Mouse (Mus musculus) neural tube, embryonic 13.5 days (tissue): Measurements from ENCODE around the gene Zbtb4. TPM values are rescaled to one million over a fixed set of nuclear protein-coding genes. Genes with fewer than 3 reads are reported as not detected.

Source experiments
- ATAC-seq: fragments of 200-750 bp; cut with Nextera tagmentation; 2 replicates; pipeline ENCODE4 v1.8.0; 2017; ENCODE audit warnings: low read depth, mild to moderate bottlenecking, moderate TSS enrichment, moderate library complexity
- H3K27ac ChIP-seq: fragments of 300-500 bp; sonication (generic); replicated peaks from 2 replicates; pipeline ENCODE4 v1.5.1; 2015; ENCODE audit warnings: moderate library complexity, mild to moderate bottlenecking, inconsistent platforms
- H3K27me3 ChIP-seq: fragments of 300-500 bp; sonication (generic); 2 replicates; pipeline ENCODE4 v1.6.1; 2015; ENCODE audit warnings: mild to moderate bottlenecking, inconsistent platforms
- H3K36me3 ChIP-seq: fragments of 300-500 bp; sonication (generic); 2 replicates; pipeline ENCODE4 v1.6.1; 2015; ENCODE audit warnings: mild to moderate bottlenecking, inconsistent platforms
- H3K4me1 ChIP-seq: fragments of 300-500 bp; sonication (generic); replicated peaks from 2 replicates; pipeline ENCODE4 v1.6.1; 2015; ENCODE audit warnings: inconsistent platforms
- H3K4me2 ChIP-seq: fragments of 300-500 bp; sonication (generic); 2 replicates; pipeline ENCODE4 v1.6.1; 2015; ENCODE audit warnings: inconsistent platforms, mild to moderate bottlenecking, moderate library complexity
- H3K4me3 ChIP-seq: fragments of 300-500 bp; sonication (generic); 2 replicates; pipeline ENCODE4 v1.5.1; 2015; ENCODE audit warnings: mild to moderate bottlenecking, inconsistent platforms
- H3K9ac ChIP-seq: fragments of 300-500 bp; sonication (generic); 2 replicates; pipeline ENCODE4 v1.6.1; 2015; ENCODE audit warnings: moderate library complexity, mild to moderate bottlenecking, inconsistent platforms
- H3K9me3 ChIP-seq: fragments of 300-500 bp; sonication (generic); 2 replicates; pipeline ENCODE4 v1.6.1; 2016; ENCODE audit warnings: inconsistent platforms
- WGBS: fragments of 180-500 bp; shearing (Covaris S2); methylation state at CpG from one replicate; pipeline ENCODE4 v1.1.7; 2015; 5-methylcytosine and 5-hydroxymethylcytosine counted together
- polyA plus RNA-seq: library from polyadenylated mRNA; unstranded; fragments of >200 nt; fragmentation: Nextera tagmentation; extraction: Ambion mirVana; gene quantifications from 2 replicates; pipeline ENCODE4 v1.2.1, GENCODE M21; 2015

The Zbtb4 gene
- polyA plus RNA-seq, 1 experiment from 2014 or later: 2.9 TPM

DNA sequence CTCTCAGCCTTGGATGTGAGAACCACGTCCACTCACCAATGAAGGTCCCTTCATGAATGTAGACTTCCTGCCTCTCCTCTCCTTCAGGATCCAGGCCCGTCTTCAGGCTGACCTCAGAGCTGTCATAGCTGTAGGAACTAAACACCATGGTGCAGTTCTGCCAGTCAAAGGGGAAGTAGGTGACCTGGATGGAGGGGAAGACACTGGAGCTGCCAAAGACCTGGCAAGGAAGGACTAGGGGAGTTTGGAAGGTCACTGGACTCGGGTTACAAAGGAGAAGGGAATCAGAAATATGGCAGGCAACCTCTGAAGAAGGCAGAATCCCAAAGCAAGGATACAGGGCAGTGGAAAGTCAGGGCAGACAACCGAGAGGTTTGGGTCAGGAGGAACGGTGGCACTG lies 27.7 kb downstream of the Zbtb4 start:
- H3K4me3 ChIP-seq: no peak overlapping the region
- H3K36me3 ChIP-seq: 0 out of 2 replicates have a peak, but pooled peaks cover 4% of the 10 kb centered on the region
- 69% methylated on average over 5 of the region's 5 CpGs for WGBS
- peaks cover 17% of the 10 kb centered on the region for H3K4me1 ChIP-seq
- H3K9me3 ChIP-seq: no peaks in the 10 kb centered on the region
- no peak overlapping the region for H3K4me2 ChIP-seq
- ATAC-seq: no peak
- no peak overlapping the region for H3K27ac ChIP-seq
- H3K27me3 ChIP-seq: peaks cover 51% of the 10 kb centered on the region
- H3K9ac ChIP-seq: no peak overlapping the region

DNA sequence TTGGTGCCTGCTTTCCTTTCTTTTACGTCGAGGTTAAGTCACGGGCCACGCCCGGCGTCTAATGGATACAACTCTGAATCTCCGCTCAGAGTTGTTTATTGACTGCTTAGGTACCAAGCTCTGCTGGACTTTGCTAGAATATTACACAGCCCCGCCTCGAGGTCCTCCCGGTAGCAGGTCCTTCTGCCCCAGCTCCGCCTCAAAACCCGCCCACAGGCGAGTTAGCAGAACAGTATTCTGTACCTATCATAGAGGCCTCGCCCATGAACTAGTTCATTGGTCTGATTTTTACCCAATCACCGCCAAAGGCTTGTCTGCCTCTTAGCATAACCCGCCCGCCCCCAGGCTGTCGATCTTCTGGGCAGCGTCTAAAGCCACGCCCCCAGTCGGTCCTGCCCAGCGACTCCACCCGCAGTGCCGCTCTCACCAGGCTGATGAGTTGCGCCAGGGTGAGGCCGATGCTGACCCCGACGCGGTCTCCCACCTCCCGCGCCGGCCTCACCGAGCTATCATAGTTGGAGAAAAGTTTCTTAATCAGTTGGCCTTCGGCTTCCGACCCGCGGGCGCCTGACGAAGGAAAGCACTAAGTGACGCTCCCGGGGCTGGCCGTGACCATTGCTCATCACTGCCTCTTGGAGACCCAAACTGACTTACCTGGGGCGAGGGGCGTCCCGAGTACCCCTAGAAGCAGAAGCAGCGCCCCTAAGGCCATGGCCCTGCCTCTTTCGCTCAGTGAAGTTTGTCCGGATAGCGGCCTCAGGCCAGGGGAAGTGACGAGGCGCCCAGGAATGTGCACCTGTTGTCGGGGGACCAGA lies 29.7 kb downstream of the Zbtb4 start, which contains the start of gene Chrnb1:
Gene Chrnb1 (minus strand): TSS at position 776 of the 815 bp plus-strand sequence.
- peak within 1 kb of the TSS; percentile 42 for H3K4me3 ChIP-seq
- 2% methylated on average over 52 of the region's 52 CpGs for WGBS
- H3K27ac ChIP-seq: 0 out of 2 replicates have a peak within 1 kb of the TSS, but pooled peaks have one; percentile 14
- peak; percentile 89 for ATAC-seq
- peaks cover 35% of the 10 kb centered on the region for H3K4me1 ChIP-seq
- H3K4me2 ChIP-seq: peak within 1 kb of the TSS; percentile 67
- H3K9me3 ChIP-seq: no peaks in the 10 kb centered on the region
- H3K27me3 ChIP-seq: peaks cover 51% of the 10 kb centered on the region
- H3K9ac ChIP-seq: peak within 1 kb of the TSS; percentile 51
- H3K36me3 ChIP-seq: 0 out of 2 replicates have a peak, but pooled peaks cover 4% of the 10 kb centered on the region

DNA sequence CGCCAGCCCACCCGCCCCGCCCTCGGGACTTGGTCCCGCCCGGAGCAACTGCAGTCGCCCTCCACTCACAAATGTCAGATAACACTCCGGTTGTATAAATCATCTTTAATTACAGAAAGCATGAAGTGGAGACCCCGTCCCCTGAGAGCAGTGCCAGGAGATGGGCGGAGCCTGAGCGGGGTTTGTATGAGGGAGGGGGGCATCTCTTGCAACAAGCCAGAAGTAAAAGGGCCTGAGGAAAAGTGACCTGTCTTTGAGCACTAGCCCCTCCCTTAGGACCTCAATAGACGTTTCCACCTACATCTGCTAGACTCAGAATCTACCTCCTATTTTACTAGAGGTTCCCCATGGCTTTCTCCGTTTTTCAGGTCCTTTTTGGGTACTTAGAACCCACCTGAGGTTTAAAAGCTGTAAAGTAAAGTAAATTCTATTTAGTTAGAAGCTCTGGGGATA lies 30.3 kb downstream of the Zbtb4 start:
- H3K4me2 ChIP-seq: peak overlapping the region; percentile 67
- H3K4me3 ChIP-seq: peak overlapping the region; percentile 42
- H3K4me1 ChIP-seq: peaks cover 39% of the 10 kb centered on the region
- WGBS: 3% methylated on average over 13 of the region's 13 CpGs
- H3K9ac ChIP-seq: peak overlapping the region; percentile 51
- H3K36me3 ChIP-seq: 0 out of 2 replicates have a peak, but pooled peaks cover 4% of the 10 kb centered on the region
- ATAC-seq: no peak
- H3K27me3 ChIP-seq: peaks cover 51% of the 10 kb centered on the region
- no peak overlapping the region for H3K27ac ChIP-seq
- no peaks in the 10 kb centered on the region for H3K9me3 ChIP-seq

DNA sequence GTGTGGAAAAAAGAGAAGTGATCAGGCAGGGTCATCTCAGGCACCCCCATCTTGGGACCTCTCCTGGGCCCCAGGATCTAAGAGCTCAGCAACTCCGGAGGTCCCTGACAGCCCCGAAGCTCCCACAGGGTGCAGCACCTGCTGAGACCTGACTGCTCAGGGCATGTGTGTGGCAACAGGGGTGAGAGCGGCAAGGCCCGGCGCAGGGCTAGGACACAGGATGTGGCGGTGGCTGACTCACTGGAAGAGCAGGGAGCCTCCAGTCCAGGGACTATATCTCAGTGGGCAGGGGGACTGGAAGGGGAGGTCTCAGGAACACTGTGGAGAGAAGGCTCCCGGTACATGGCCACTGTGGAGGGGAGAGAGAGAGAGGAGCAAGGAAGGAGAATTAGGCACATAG lies 32.2 kb downstream of the Zbtb4 start:
- no peak for ATAC-seq
- H3K36me3 ChIP-seq: 0 out of 2 replicates have a peak, but pooled peaks cover 4% of the 10 kb centered on the region
- H3K4me3 ChIP-seq: no peak overlapping the region
- no peak overlapping the region for H3K9ac ChIP-seq
- H3K4me1 ChIP-seq: peaks cover 58% of the 10 kb centered on the region
- peaks cover 42% of the 10 kb centered on the region for H3K27me3 ChIP-seq
- no peak overlapping the region for H3K4me2 ChIP-seq
- H3K27ac ChIP-seq: no peak overlapping the region
- H3K9me3 ChIP-seq: no peaks in the 10 kb centered on the region
- WGBS: 67% methylated on average over 7 of the region's 7 CpGs

DNA sequence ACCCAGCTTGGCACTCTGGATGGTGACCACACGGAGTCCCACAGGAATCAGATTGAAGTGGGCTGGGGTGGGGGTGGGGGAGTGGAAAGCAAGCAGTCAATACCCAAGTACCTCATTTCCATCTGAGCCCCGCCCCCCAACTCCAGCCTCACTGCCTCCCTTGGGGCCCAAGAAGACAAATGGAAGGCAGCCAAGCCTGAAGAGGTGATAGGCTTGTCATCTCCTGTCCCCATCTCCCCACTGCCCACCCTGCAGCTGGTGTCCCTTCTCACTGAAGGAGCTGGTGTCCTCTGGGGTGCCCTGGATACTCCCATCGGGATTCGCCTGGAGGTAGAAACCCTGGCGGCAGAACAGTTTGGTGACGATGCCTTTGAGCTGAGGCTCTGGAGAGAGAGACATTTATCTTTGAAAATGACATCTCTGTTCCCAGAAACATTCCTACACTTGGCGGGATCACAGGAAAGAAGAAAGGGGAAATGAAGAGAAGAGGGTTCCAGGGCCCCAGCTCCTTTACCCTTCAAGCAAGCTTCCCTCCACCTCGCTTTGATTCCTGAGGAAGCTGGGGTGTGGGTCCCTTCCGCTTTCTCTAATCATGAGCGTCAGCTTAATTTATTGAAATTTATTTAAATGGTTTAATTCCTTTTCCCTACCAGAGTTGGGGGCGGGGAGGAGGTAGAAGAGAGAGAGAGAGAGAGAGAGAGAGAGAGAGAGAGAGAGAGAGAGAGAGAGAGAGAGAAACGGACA lies 33.9 kb downstream of the Zbtb4 start:
- Histone ChIP-seq H3K27me3 (peaks cover 35% of the 10 kb centered on the region), H3K4me1 (peaks cover 74% of the 10 kb centered on the region)

DNA sequence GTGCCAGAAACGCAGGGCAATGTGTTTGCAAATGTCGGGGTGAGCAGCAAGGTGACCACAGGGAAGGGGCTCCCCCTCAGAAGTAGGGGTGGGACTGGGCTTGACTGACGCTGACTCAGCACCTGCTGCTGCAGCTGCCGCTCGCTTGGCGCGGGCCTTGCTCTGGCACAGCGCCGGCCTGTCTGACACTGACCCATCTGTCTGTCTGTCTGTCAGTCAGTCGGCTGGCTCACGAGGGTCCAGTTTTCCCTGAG lies 34.4 kb downstream of the Zbtb4 start:
- peak overlapping the region; percentile 82 for H3K9ac ChIP-seq
- H3K27me3 ChIP-seq: peaks cover 39% of the 10 kb centered on the region
- ATAC-seq: peak; percentile 12; the same call in 1 of the 2 replicates
- H3K4me3 ChIP-seq: peak overlapping the region; percentile 60
- H3K9me3 ChIP-seq: no peaks in the 10 kb centered on the region
- peak overlapping the region; percentile 96 for H3K4me2 ChIP-seq
- under 1% methylated on average over 11 of the region's 11 CpGs for WGBS
- 0 out of 2 replicates have a peak, but pooled peaks cover 4% of the 10 kb centered on the region for H3K36me3 ChIP-seq
- H3K4me1 ChIP-seq: peaks cover 79% of the 10 kb centered on the region
- peak overlapping the region; percentile 94 for H3K27ac ChIP-seq

More for the DNA sequence above, 33.9 kb downstream of the Zbtb4 start:
- H3K36me3 ChIP-seq: 0 out of 2 replicates have a peak, but pooled peaks cover 4% of the 10 kb centered on the region
- peak overlapping the region; percentile 82 for H3K9ac ChIP-seq
- peak overlapping the region; percentile 96 for H3K4me2 ChIP-seq
- 14% methylated on average over 12 of the region's 12 CpGs for WGBS
- peak overlapping the region; percentile 60 for H3K4me3 ChIP-seq
- H3K9me3 ChIP-seq: no peaks in the 10 kb centered on the region
- no peak for ATAC-seq
- H3K27ac ChIP-seq: peak overlapping the region; percentile 94

DNA sequence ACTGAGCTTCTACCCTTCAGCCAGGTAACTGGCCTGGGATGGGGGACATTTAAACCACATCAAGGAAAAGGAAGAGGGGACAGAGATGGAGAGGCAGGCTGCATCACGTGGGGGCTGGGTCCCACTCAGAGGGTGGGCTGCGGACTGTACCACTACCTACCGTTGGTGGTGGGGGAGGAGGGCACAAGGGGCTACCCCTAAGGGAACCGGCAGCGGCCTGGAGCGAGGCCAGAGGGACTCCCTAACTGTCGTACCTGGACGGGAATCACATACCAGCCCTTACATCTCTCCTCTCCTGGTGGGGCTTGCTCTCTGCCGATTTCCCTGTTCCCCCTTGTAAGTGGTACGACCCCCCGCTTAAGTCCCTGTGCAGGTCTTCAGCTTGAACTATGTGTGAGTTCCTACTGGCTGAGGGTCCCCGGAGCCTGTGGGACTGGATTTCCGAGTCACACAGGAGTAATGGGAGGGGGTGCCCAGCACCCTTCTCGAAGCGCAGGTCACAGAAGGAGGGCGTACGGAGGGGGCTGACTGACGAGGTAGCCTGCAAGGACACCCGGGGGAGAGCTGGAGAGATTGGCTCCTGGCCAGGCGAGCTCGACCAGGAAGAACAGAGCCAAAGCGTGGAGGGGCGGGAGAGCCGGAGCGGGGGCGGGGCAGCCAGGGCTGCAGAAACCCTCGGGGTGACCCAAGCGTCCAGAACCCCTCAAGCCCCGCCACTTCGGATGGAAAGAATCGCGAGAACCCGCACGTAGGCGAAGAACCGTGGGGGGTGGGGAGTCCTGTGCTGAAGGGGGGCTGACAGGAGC lies 34.9 kb downstream of the Zbtb4 start:
- ATAC-seq: peak; percentile 72
- Histone ChIP-seq H3K9me3 (no peaks in the 10 kb centered on the region), H3K4me2 (peak overlapping the region; percentile 96), H3K4me1 (peaks cover 78% of the 10 kb centered on the region), H3K4me3 (peak overlapping the region; percentile 60), H3K36me3 (0 out of 2 replicates have a peak, but pooled peaks cover 4% of the 10 kb centered on the region), H3K27me3 (peaks cover 44% of the 10 kb centered on the region), H3K27ac (peak overlapping the region; percentile 94), H3K9ac (peak overlapping the region; percentile 82)
- under 1% methylated on average over 36 of the region's 36 CpGs for WGBS

DNA sequence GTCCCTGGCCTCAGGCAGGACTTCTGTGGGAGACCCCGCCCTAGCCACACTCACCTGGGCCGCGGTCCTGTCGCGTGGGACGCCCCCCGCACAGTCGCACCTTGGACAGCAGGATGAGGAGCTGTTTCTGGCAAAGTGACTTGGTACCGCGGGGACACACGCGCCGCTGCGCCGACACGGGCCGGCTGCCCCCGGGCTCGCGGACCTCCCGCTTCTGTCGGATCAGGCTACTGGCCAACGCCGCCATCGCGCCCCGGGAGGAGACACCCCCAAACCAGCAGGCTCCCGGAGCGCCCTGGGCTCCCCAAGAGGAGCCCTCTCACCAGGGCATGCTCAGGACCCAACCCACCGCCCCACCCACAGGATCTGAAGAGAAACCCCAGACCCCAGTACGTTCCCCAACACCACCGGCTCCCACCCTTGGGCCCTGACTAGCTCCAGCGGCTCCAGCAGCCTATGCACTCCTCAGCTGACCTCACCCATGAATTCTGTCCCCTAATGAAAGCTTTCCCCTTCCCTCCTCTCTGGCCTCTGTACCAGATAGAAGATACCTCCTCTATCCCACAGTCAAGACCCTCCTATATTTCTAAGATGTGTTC lies 35.8 kb downstream of the Zbtb4 start, which contains the start of gene Fgf11:
Gene Fgf11 (minus strand): TSS at position 479 of the 599 bp plus-strand sequence.
- H3K4me2 ChIP-seq: peak within 1 kb of the TSS; percentile 96
- 2% methylated on average over 33 of the region's 33 CpGs for WGBS
- peaks cover 47% of the 10 kb centered on the region for H3K27me3 ChIP-seq
- H3K9me3 ChIP-seq: no peaks in the 10 kb centered on the region
- H3K27ac ChIP-seq: peak within 1 kb of the TSS; percentile 94
- 0 out of 2 replicates have a peak, but pooled peaks cover 4% of the 10 kb centered on the region for H3K36me3 ChIP-seq
- peak within 1 kb of the TSS; percentile 82 for H3K9ac ChIP-seq
- 0 out of 2 replicates have a peak, but pooled peaks have one; percentile 1 for ATAC-seq
- H3K4me3 ChIP-seq: peak within 1 kb of the TSS; percentile 60
- peaks cover 72% of the 10 kb centered on the region for H3K4me1 ChIP-seq

DNA sequence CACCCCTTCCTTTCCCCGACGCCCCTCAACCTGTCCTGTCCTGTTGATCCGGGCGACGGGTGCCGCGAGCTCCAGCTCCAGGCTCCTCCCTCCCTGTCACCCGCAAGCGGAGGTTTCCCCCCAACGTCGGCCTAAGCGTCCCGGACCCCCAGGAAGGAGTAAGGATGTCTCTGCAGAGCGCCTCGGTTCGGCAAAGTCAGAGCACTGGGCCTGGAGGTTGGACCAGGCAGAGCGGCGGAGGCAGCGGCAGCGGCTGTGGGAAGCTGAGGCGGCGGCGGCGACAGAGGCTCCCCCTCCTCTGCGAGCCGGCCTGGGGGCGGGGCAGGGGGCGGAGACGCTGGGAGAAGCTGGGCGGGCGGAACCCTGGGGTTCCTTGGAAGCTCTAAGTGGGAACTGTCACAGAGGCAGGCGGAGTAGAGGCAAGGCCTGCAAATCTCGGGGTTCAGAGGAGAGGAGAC lies 37.0 kb downstream of the Zbtb4 start:
- H3K27me3 ChIP-seq: peaks cover 47% of the 10 kb centered on the region
- H3K4me1 ChIP-seq: peaks cover 72% of the 10 kb centered on the region
- peak overlapping the region; percentile 96 for H3K4me2 ChIP-seq
- H3K9me3 ChIP-seq: no peaks in the 10 kb centered on the region
- H3K9ac ChIP-seq: peak overlapping the region; percentile 82
- ATAC-seq: peak; percentile 12; the same call in 1 of the 2 replicates
- H3K4me3 ChIP-seq: peak overlapping the region; percentile 60
- H3K36me3 ChIP-seq: 0 out of 2 replicates have a peak, but pooled peaks cover under 1% of the 10 kb centered on the region
- under 1% methylated on average over 33 of the region's 33 CpGs for WGBS
- H3K27ac ChIP-seq: peak overlapping the region; percentile 82

DNA sequence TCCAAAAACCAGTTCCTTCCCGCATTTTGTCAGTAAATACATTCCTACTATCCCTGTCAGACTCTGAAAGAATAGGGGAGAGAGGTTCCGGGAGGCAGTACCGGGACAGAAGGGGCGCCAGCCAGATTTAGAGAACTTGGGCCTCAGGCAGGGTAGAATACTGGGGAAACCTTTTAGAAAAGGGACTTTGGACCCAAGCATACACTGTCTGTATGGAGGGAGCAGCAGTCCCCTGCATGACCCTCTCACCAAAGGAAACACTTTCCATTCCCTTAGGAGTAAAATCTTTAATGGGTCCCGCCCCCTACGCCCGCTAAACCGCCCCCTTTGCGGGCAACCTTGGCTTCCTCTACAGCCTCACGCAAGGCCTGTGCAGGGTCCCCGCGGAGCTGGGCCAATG lies 37.6 kb downstream of the Zbtb4 start:
- no peaks in the 10 kb centered on the region for H3K9me3 ChIP-seq
- H3K36me3 ChIP-seq: no peaks in the 10 kb centered on the region
- no peak for ATAC-seq
- peaks cover 42% of the 10 kb centered on the region for H3K27me3 ChIP-seq
- H3K4me1 ChIP-seq: peaks cover 69% of the 10 kb centered on the region
- peak overlapping the region; percentile 60 for H3K4me3 ChIP-seq
- H3K9ac ChIP-seq: peak overlapping the region; percentile 82
- WGBS: under 1% methylated on average over 12 of the region's 12 CpGs
- peak overlapping the region; percentile 96 for H3K4me2 ChIP-seq
- H3K27ac ChIP-seq: peak overlapping the region; percentile 82
